Mouse (Mus musculus): Measurements from ENCODE around the gene Gm2000.

GRCm38 (mm10) chr1:156340847-156341246 is 25.0 kb upstream of the Gm2000 start:
- no peak for TF ChIP-seq CTCF (IDR thresholded peaks at IDR 0.05; ENCODE audit: low read depth, low read length)
- no peak for TF ChIP-seq TAL1 (conservative IDR thresholded peaks at IDR 0.05; ENCODE audit: low read depth, low read length)
- no peak for TF ChIP-seq GATA1 (IDR thresholded peaks at IDR 0.05; ENCODE audit: borderline replicate concordance, low read length)
- no peak for TF ChIP-seq POLR2AphosphoS5 (IDR thresholded peaks at IDR 0.05; ENCODE audit: insufficient replicate concordance, low read depth, low read length)
- no peak for TF ChIP-seq GATA2 (IDR thresholded peaks at IDR 0.05; ENCODE audit: borderline replicate concordance, low read depth, low read length)

Data from G1E (cell line).